Mouse (Mus musculus): ENCODE data around the gene Spata16. TPM values are rescaled to one million over a fixed set of nuclear protein-coding genes. Genes with fewer than 3 reads are reported as not detected.

Gene Spata16
- total RNA-seq, 2 experiments from 2014 or later: not detected

GRCm38 (mm10) chr3:26968852-26969513 lies 331.6 kb downstream of the Spata16 start:
- no peak for DNase-seq (ENCODE audit: low spot score in 2 of 2)

DNA sequence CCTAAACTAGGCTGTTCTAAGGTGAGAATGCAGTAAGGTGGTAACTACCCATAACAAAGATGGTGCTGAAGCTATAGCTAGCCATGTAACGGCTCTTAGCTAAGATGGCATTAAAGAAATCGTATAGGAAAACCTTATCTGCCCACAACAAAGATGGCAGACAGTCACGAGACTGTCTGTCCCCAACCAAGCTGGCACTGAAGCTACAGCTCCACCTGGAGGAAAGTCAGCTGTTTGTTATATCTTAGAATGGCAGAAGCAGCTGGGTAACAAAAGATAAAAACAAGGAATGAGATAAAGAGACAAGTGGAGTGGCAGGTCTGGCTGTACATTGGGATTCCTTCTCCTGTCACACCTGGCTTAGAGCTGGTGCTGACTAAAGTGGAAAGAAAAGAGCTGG lies 333.1 kb downstream of the Spata16 start:
- no peak for DNase-seq (ENCODE audit: low spot score in 2 of 2)

GRCm38 (mm10) chr3:26971276-26971675 lies 333.9 kb downstream of the Spata16 start:
- DNase-seq (ENCODE audit: low spot score in 2 of 2): no peak

- DNase-seq (ENCODE audit: low spot score in 2 of 2): peak; percentile 40 to 52
These were observed 334.7 kb downstream of the Spata16 start for GRCm38 (mm10) chr3:26972105-26972504.

GRCm38 (mm10) chr3:26979603-26980002 lies 342.2 kb downstream of the Spata16 start:
- peak in 1 of 2 experiments; percentile 38 for DNase-seq (ENCODE audit: low spot score in 2 of 2)

DNA sequence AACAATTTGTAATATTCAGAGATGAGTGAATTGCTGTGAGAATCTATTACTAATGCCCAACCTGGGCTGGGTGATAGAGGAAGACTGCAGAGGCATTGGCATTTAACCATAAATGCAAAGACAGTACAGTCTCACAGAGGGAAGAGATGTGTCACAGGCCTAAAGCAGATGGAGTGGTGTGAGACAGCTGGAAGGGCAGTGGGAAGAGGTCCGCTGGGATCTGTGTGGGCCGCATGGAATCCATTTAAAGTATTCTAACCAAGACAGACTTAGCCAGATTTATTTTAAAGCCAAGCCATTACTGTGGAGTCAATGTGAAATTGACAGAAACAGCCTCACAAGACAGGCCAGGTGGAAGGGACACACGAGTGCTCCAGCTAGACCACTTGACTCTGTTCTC lies 343.0 kb downstream of the Spata16 start:
- no peak for DNase-seq (ENCODE audit: low spot score in 2 of 2)

DNA sequence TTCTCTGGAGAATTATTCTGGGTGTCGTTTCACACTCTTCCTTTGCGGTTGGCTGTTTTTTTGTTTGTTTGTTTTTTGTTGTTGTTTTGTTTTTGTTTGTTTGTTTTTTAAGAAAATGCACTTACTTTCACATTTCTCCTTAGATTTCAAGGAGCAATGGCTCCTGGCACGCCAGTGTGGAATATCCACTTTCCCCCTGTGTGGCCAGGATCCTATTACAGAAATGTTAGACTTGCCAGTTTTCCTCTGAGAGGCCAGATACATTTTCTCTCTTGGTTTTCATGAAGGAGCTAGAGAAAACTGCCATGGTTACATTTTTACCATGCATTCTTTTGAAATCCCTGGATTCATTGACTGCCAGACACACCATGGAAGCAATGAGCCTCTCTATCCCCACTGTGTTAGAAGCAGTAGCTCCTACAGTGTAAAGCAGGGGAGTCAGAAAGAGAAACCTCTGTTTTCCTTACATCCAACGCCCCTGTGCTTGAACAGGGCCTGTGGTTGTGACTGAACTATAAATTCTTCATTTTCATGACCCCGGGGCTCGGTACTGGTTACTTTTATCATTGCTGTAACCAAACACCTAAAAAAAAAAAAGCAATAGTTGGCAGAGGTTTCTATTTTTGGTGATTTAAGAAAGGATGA lies 344.7 kb downstream of the Spata16 start:
- DNase-seq (ENCODE audit: low spot score in 2 of 2): no peak

DNA sequence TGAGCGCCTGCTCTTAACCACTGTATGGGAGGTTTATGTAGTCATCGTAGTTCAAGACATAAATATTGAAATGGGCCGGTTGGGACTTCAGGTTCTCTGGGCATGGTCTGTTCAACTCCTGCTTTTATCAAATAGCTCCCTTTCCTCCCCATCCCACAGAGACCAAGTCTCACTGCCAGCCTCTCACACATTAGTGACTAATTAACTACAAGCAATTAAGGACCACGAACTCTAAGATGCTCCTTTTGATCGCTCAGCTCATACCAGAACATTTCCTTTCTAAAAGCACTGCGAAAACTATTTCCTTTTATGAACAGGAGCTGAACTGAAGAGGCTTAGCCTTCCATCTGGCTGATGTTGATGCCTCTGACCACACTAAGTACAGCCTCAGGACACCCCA lies 346.3 kb downstream of the Spata16 start:
- no peak for DNase-seq (ENCODE audit: low spot score in 2 of 2)

GRCm38 (mm10) chr3:27006844-27007243 lies 369.4 kb downstream of the Spata16 start:
- no peak for DNase-seq (ENCODE audit: low spot score in 2 of 2)

DNA sequence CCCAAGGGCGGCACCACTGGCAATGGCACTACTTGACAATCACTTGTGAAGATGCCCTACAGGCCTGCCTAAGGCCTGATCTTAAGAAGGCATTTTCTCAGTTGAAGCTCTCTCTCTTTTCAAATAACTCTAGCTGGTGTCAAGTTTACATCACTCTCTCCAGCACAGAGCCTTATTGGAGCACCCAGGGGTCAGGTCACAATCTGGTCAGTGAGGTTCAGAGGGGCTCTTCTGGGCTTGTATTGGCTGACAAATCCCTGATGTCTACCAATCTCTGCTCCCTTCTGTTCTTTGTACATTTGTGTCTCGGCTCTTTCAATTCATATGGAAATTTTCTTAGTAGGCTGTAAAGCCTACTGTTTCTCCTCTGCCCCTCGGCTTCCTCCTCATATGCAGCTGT lies 390.5 kb downstream of the Spata16 start:
- DNase-seq (ENCODE audit: low spot score in 2 of 2): no peak

GRCm38 (mm10) chr3:27028526-27028925 lies 391.1 kb downstream of the Spata16 start:
- no peak for DNase-seq (ENCODE audit: low spot score in 2 of 2)

- no peak for DNase-seq (ENCODE audit: low spot score in 2 of 2)
These were observed 392.8 kb downstream of the Spata16 start for GRCm38 (mm10) chr3:27030067-27030857.

Small RNAs within 50 kb of the gene (microRNA-seq; reads per million reads assigned to microRNA genes)
- gene Gm25773 (ENCODE audit: borderline number of aligned reads in 2 of 2) (0 reads per million in 2 experiments), gene Gm44464 (ENCODE audit: borderline number of aligned reads in 2 of 2) (0 reads per million in 2 experiments)
